Mouse (Mus musculus): ENCODE measurements around the gene Hus1. TPM values are rescaled to one million over a fixed set of nuclear protein-coding genes. Genes with fewer than 3 reads are reported as not detected.

Hus1 gene
- total and polyA plus RNA-seq, 2 experiments from 2014 or later, result 6.2 to 13.6 TPM

- Histone ChIP-seq H3K27ac (ENCODE audit: low read depth, low read length) (no peak overlapping the region), H3K4me1 (ENCODE audit: insufficient read depth) (no peaks in the 10 kb centered on the region), H3K4me2 (ENCODE audit: low read depth) (no peak overlapping the region), H3K4me3 (ENCODE audit: low read depth, low read length) (no peak overlapping the region), H3K36me3 (ENCODE audit: insufficient read depth) (no peaks in the 10 kb centered on the region), H3K27me3 (ENCODE audit: insufficient read depth, low read length) (no peaks in the 10 kb centered on the region), H3K9ac (no peak overlapping the region), H3K9me3 (ENCODE audit: low read length) (no peaks in the 10 kb centered on the region)
- 91% methylated on average over 5 of the region's 5 CpGs for WGBS
- ATAC-seq, result no peak
- TF ChIP-seq CTCF (IDR thresholded peaks at IDR 0.05; ENCODE audit: low read depth), result no peak
- DNase-seq, result no peak
Measured at GRCm38 (mm10) chr11:9020207-9020606, 9.2 kb upstream of the Hus1 start.

- Histone ChIP-seq H3K27me3 (ENCODE audit: insufficient read depth, low read length) (no peaks in the 10 kb centered on the region), H3K36me3 (ENCODE audit: insufficient read depth) (no peaks in the 10 kb centered on the region), H3K4me3 (ENCODE audit: low read depth, low read length) (no peak overlapping the region), H3K4me2 (ENCODE audit: low read depth) (no peak overlapping the region), H3K27ac (ENCODE audit: low read depth, low read length) (no peak overlapping the region), H3K9me3 (ENCODE audit: low read length) (no peaks in the 10 kb centered on the region), H3K4me1 (ENCODE audit: insufficient read depth) (no peaks in the 10 kb centered on the region), H3K9ac (no peak overlapping the region)
- 79% methylated on average over 6 of the region's 6 CpGs for WGBS
- ATAC-seq (no peak), DNase-seq (no peak)
- TF ChIP-seq CTCF (IDR thresholded peaks at IDR 0.05; ENCODE audit: low read depth), result no peak
Measured at GRCm38 (mm10) chr11:9018491-9019267, 7.7 kb upstream of the Hus1 start.

GRCm38 (mm10) chr11:9014740-9015139 is 3.7 kb upstream of the Hus1 start:
- Histone ChIP-seq H3K4me2 (ENCODE audit: low read depth) (no peak overlapping the region), H3K27ac (ENCODE audit: low read depth, low read length) (no peak overlapping the region), H3K9ac (no peak overlapping the region), H3K4me1 (ENCODE audit: insufficient read depth) (peaks cover under 1% of the 10 kb centered on the region; the same call in 1 of the 2 replicates), H3K9me3 (ENCODE audit: low read length) (no peaks in the 10 kb centered on the region), H3K36me3 (ENCODE audit: insufficient read depth) (no peaks in the 10 kb centered on the region), H3K4me3 (ENCODE audit: low read depth, low read length) (no peak overlapping the region), H3K27me3 (ENCODE audit: insufficient read depth, low read length) (no peaks in the 10 kb centered on the region)
- ATAC-seq (no peak), DNase-seq (no peak)
- WGBS, result 83% methylated on average over 3 of the region's 3 CpGs
- TF ChIP-seq CTCF (IDR thresholded peaks at IDR 0.05; ENCODE audit: low read depth), result no peak

GRCm38 (mm10) chr11:9011348-9011747 is 357 bp upstream of the Hus1 start:
- no peaks in the 10 kb centered on the region for H3K27me3 ChIP-seq (ENCODE audit: insufficient read depth, low read length)
- TF ChIP-seq CTCF (IDR thresholded peaks at IDR 0.05; ENCODE audit: low read depth), result no peak
- H3K36me3 ChIP-seq (ENCODE audit: insufficient read depth), result no peaks in the 10 kb centered on the region
- H3K27ac ChIP-seq (ENCODE audit: low read depth, low read length), result peak overlapping the region; percentile 48; the same call in 1 of the 2 replicates
- H3K4me1 ChIP-seq (ENCODE audit: insufficient read depth), result peaks cover 3% of the 10 kb centered on the region; the same call in 1 of the 2 replicates
- H3K4me3 ChIP-seq (ENCODE audit: low read depth, low read length), result peak overlapping the region; percentile 57
- H3K9ac ChIP-seq, result peak overlapping the region; percentile 59
- no peaks in the 10 kb centered on the region for H3K9me3 ChIP-seq (ENCODE audit: low read length)
- no peak for DNase-seq
- WGBS, result 2% methylated on average over 3 of the region's 3 CpGs
- peak overlapping the region; percentile 76 for H3K4me2 ChIP-seq (ENCODE audit: low read depth)
- ATAC-seq, result no peak

GRCm38 (mm10) chr11:9010416-9010815 is 575 bp downstream of the Hus1 start:
- ATAC-seq, result peak; percentile 71
- H3K36me3 ChIP-seq (ENCODE audit: insufficient read depth), result peaks cover under 1% of the 10 kb centered on the region; the same call in 1 of the 2 replicates
- H3K9me3 ChIP-seq (ENCODE audit: low read length), result no peaks in the 10 kb centered on the region
- TF ChIP-seq CTCF (IDR thresholded peaks at IDR 0.05; ENCODE audit: low read depth), result no peak; the same call in 1 of the 2 replicates
- WGBS, result under 1% methylated on average over 7 of the region's 7 CpGs
- peak overlapping the region; percentile 48 for H3K27ac ChIP-seq (ENCODE audit: low read depth, low read length)
- peak overlapping the region; percentile 76 for H3K4me2 ChIP-seq (ENCODE audit: low read depth)
- no peaks in the 10 kb centered on the region for H3K27me3 ChIP-seq (ENCODE audit: insufficient read depth, low read length)
- peaks cover 3% of the 10 kb centered on the region; the same call in 1 of the 2 replicates for H3K4me1 ChIP-seq (ENCODE audit: insufficient read depth)
- peak overlapping the region; percentile 59 for H3K9ac ChIP-seq
- DNase-seq, result no peak
- H3K4me3 ChIP-seq (ENCODE audit: low read depth, low read length), result peak overlapping the region; percentile 57

- TF ChIP-seq CTCF (IDR thresholded peaks at IDR 0.05; ENCODE audit: low read depth), result no peak
- Histone ChIP-seq H3K27ac (ENCODE audit: low read depth, low read length) (no peak overlapping the region), H3K27me3 (ENCODE audit: insufficient read depth, low read length) (no peaks in the 10 kb centered on the region), H3K4me2 (ENCODE audit: low read depth) (no peak overlapping the region), H3K9ac (no peak overlapping the region), H3K4me1 (ENCODE audit: insufficient read depth) (peaks cover 3% of the 10 kb centered on the region; the same call in 1 of the 2 replicates), H3K9me3 (ENCODE audit: low read length) (no peaks in the 10 kb centered on the region), H3K36me3 (ENCODE audit: insufficient read depth) (peaks cover 10% of the 10 kb centered on the region), H3K4me3 (ENCODE audit: low read depth, low read length) (no peak overlapping the region)
- no peak for DNase-seq
- 96% methylated on average over 5 of the region's 5 CpGs for WGBS
- no peak for ATAC-seq
Measured at GRCm38 (mm10) chr11:9008761-9009160, 2.2 kb downstream of the Hus1 start.

- no peaks in the 10 kb centered on the region for H3K4me1 ChIP-seq (ENCODE audit: insufficient read depth)
- no peaks in the 10 kb centered on the region for H3K27me3 ChIP-seq (ENCODE audit: insufficient read depth, low read length)
- no peak overlapping the region for H3K9ac ChIP-seq
- peaks cover 5% of the 10 kb centered on the region; the same call in 1 of the 2 replicates for H3K9me3 ChIP-seq (ENCODE audit: low read length)
- 80% methylated on average over 4 of the region's 4 CpGs for WGBS
- DNase-seq (peak; percentile 9), ATAC-seq (peak; percentile 69; the same call in 1 of the 2 replicates)
- peak; percentile 47 for TF ChIP-seq CTCF (IDR thresholded peaks at IDR 0.05; ENCODE audit: low read depth)
- H3K36me3 ChIP-seq (ENCODE audit: insufficient read depth), result 0 out of 2 replicates have a peak, but pooled peaks cover 4% of the 10 kb centered on the region
- H3K27ac ChIP-seq (ENCODE audit: low read depth, low read length), result no peak overlapping the region
- H3K4me2 ChIP-seq (ENCODE audit: low read depth), result no peak overlapping the region
- no peak overlapping the region for H3K4me3 ChIP-seq (ENCODE audit: low read depth, low read length)
Measured at GRCm38 (mm10) chr11:8988084-8988483, 22.9 kb downstream of the Hus1 start.

Data from forebrain, postnatal 0 days (tissue).